Mouse (Mus musculus) kidney, adult 11 months (tissue): Measurements from ENCODE around the gene Frmd4a.

ENCODE experiments used
- DNase-seq: peaks from one replicate; pipeline ENCODE4 v3.0.0; 2022

The Frmd4a gene

GRCm38 (mm10) chr2:4142221-4142950, 124.9 kb downstream of the Frmd4a start:
- DNase-seq, result no peak

GRCm38 (mm10) chr2:4144424-4144823, 126.9 kb downstream of the Frmd4a start:
- DNase-seq, result no peak

- no peak for DNase-seq
Observed at GRCm38 (mm10) chr2:4152521-4153040, 135.1 kb downstream of the Frmd4a start.

- DNase-seq, result no peak
Observed at GRCm38 (mm10) chr2:4153131-4153631, 135.7 kb downstream of the Frmd4a start.

GRCm38 (mm10) chr2:4154036-4154653, 136.6 kb downstream of the Frmd4a start:
- DNase-seq, result no peak

- DNase-seq, result no peak
Observed at GRCm38 (mm10) chr2:4154654-4155047, 137.1 kb downstream of the Frmd4a start.

- DNase-seq, result no peak
Observed at GRCm38 (mm10) chr2:4155406-4155805, 137.9 kb downstream of the Frmd4a start.

- DNase-seq, result no peak
Observed at GRCm38 (mm10) chr2:4156511-4156910, 139.0 kb downstream of the Frmd4a start.

GRCm38 (mm10) chr2:4157396-4157795, 139.9 kb downstream of the Frmd4a start:
- DNase-seq, result no peak

- DNase-seq, result no peak
Observed at GRCm38 (mm10) chr2:4159574-4160203, 142.2 kb downstream of the Frmd4a start.

GRCm38 (mm10) chr2:4166191-4166590, 148.7 kb downstream of the Frmd4a start:
- no peak for DNase-seq

GRCm38 (mm10) chr2:4167131-4167530, 149.6 kb downstream of the Frmd4a start:
- DNase-seq, result no peak

- no peak for DNase-seq
Observed at GRCm38 (mm10) chr2:4169726-4170125, 152.2 kb downstream of the Frmd4a start.

GRCm38 (mm10) chr2:4170189-4170588, 152.7 kb downstream of the Frmd4a start:
- no peak for DNase-seq

GRCm38 (mm10) chr2:4184991-4185390, 167.5 kb downstream of the Frmd4a start:
- no peak for DNase-seq

- no peak for DNase-seq
Observed at GRCm38 (mm10) chr2:4187521-4187920, 170.0 kb downstream of the Frmd4a start.

GRCm38 (mm10) chr2:4188303-4188702, 170.8 kb downstream of the Frmd4a start:
- DNase-seq, result no peak

- DNase-seq, result no peak
Observed at GRCm38 (mm10) chr2:4190345-4190744, 172.8 kb downstream of the Frmd4a start.

- DNase-seq, result no peak
Observed at GRCm38 (mm10) chr2:4190995-4191394, 173.5 kb downstream of the Frmd4a start.

- no peak for DNase-seq
Observed at GRCm38 (mm10) chr2:4193206-4193605, 175.7 kb downstream of the Frmd4a start.

- DNase-seq, result no peak
Observed at GRCm38 (mm10) chr2:4194324-4195014, 177.0 kb downstream of the Frmd4a start.

- no peak for DNase-seq
Observed at GRCm38 (mm10) chr2:4196041-4196440, 178.5 kb downstream of the Frmd4a start.

- no peak for DNase-seq
Observed at GRCm38 (mm10) chr2:4209234-4209633, 191.7 kb downstream of the Frmd4a start.
